Mouse (Mus musculus) CH12.LX (cell line): ENCODE results near the gene Slc26a1. TPM values are rescaled to one million over a fixed set of nuclear protein-coding genes. Genes with fewer than 3 reads are reported as not detected.

Experiments used
- DNase-seq: peaks from one replicate; pipeline ENCODE4 v3.0.0-alpha.2; 2013; ENCODE audit errors: extremely low read depth
- H3K27ac ChIP-seq: 2 replicates; pipeline ENCODE4 v1.5.1; 2012; ENCODE audit warnings: low read depth, mild to moderate bottlenecking, control low read depth, moderate library complexity; ENCODE audit not compliant: insufficient read depth
- H3K27me3 ChIP-seq: replicated peaks from 2 replicates; pipeline ENCODE3; 2012; ENCODE audit warnings: inconsistent platforms
- H3K36me3 ChIP-seq, 2 experiments: replicated peaks in 1 of 2; 2 replicates each; pipeline versions ENCODE3 to v1.6.1; 2012; ENCODE audit warnings: inconsistent platforms in 1 of 2, low read length in 1 of 2, mild to moderate bottlenecking in 1 of 2, mixed read lengths in 1 of 2, moderate library complexity in 1 of 2; ENCODE audit not compliant: control insufficient read depth in 1 of 2, insufficient read depth in 1 of 2
- H3K4me1 ChIP-seq, 2 experiments: 2 replicates each; pipeline ENCODE4 v1.6.1; 2012; ENCODE audit warnings: inconsistent platforms in 1 of 2, moderate library complexity in 1 of 2; ENCODE audit not compliant: insufficient read depth in 2 of 2, control insufficient read depth in 1 of 2
- H3K4me2 ChIP-seq: 2 replicates; pipeline ENCODE4 v1.6.1; 2012; ENCODE audit warnings: low read depth, mild to moderate bottlenecking, control low read depth; ENCODE audit not compliant: poor library complexity, insufficient read depth, severe bottlenecking
- H3K4me3 ChIP-seq, 3 experiments: fragments of 150-350 bp in 1 of 3; sonication (generic) in 1 of 3; replicated peaks in 1 of 3; 2 replicates each; pipeline versions ENCODE3 to v1.5.1; 2011 to 2012; ENCODE audit warnings: low read depth in 2 of 3, low read length in 2 of 3, mild to moderate bottlenecking in 2 of 3, moderate library complexity in 2 of 3, control low read depth in 1 of 3, improper control_type of control experiment in 1 of 3, inconsistent platforms in 1 of 3, mixed read lengths in 1 of 3; ENCODE audit not compliant: poor library complexity in 1 of 3
- H3K79me2 ChIP-seq: replicated peaks from 2 replicates; pipeline ENCODE4 v1.6.1; 2012; ENCODE audit warnings: mild to moderate bottlenecking, moderate library complexity; ENCODE audit not compliant: control insufficient read depth, poor library complexity, insufficient read depth, severe bottlenecking; ENCODE audit errors: extremely low read depth
- H3K9ac ChIP-seq: 2 replicates; pipeline ENCODE4 v1.6.1; 2012; ENCODE audit warnings: low read depth, mild to moderate bottlenecking, control low read depth, moderate library complexity; ENCODE audit not compliant: insufficient read depth
- H3K9me3 ChIP-seq: replicated peaks from 2 replicates; pipeline ENCODE3; 2012; ENCODE audit warnings: low read length, inconsistent platforms, mixed read lengths
- BHLHE40 ChIP-seq: IDR thresholded peaks from 2 replicates; pipeline ENCODE4 v1.6.1; 2011; ENCODE audit warnings: mild to moderate bottlenecking, low read depth, low read length, improper control_type of control experiment
- ELF1 ChIP-seq: IDR thresholded peaks from 2 replicates; pipeline ENCODE4 v1.6.1; 2014; ENCODE audit warnings: low read depth, mild to moderate bottlenecking, inconsistent platforms, low read length, improper control_type of control experiment
- ETS1 ChIP-seq: conservative IDR thresholded peaks from 2 replicates; pipeline ENCODE4 v1.6.1; 2012; ENCODE audit warnings: low read depth, mild to moderate bottlenecking, inconsistent platforms, low read length, improper control_type of control experiment, moderate library complexity
- GABPA ChIP-seq: IDR thresholded peaks from 2 replicates; pipeline ENCODE4 v1.6.1; 2012; ENCODE audit warnings: low read depth, low read length, improper control_type of control experiment, inconsistent platforms; ENCODE audit not compliant: insufficient replicate concordance
- HCFC1 ChIP-seq: IDR thresholded peaks from 2 replicates; pipeline ENCODE4 v1.6.1; 2012; ENCODE audit warnings: low read depth, mild to moderate bottlenecking, inconsistent platforms, low read length, improper control_type of control experiment
- JUN ChIP-seq: IDR thresholded peaks from 2 replicates; pipeline ENCODE4 v1.6.1; 2011; ENCODE audit warnings: low read depth, mild to moderate bottlenecking, low read length, improper control_type of control experiment, moderate library complexity; ENCODE audit not compliant: insufficient read depth
- JUND ChIP-seq: conservative IDR thresholded peaks from 2 replicates; pipeline ENCODE4 v1.6.1; 2011; ENCODE audit warnings: low read depth, low read length, improper control_type of control experiment
- KAT2A ChIP-seq: IDR thresholded peaks from 2 replicates; pipeline ENCODE4 v1.6.1; 2012; ENCODE audit warnings: low read length, improper control_type of control experiment, inconsistent platforms; ENCODE audit not compliant: insufficient replicate concordance
- MAFK ChIP-seq: IDR thresholded peaks from 2 replicates; pipeline ENCODE4 v1.6.1; 2011; ENCODE audit warnings: low read length, improper control_type of control experiment; ENCODE audit not compliant: insufficient replicate concordance
- MAX ChIP-seq: IDR thresholded peaks from 2 replicates; pipeline ENCODE4 v1.6.1; 2011; ENCODE audit warnings: low read length, improper control_type of control experiment
- MAZ ChIP-seq: IDR thresholded peaks from 2 replicates; pipeline ENCODE4 v1.6.1; 2012; ENCODE audit warnings: low read depth, mild to moderate bottlenecking, inconsistent platforms, low read length, improper control_type of control experiment, moderate library complexity
- MXI1 ChIP-seq: IDR thresholded peaks from 2 replicates; pipeline ENCODE4 v1.6.1; 2011; ENCODE audit warnings: mild to moderate bottlenecking, low read depth, low read length, improper control_type of control experiment
- NELFE ChIP-seq: IDR thresholded peaks from 2 replicates; pipeline ENCODE4 v1.6.1; 2011; ENCODE audit warnings: low read depth, low read length, improper control_type of control experiment
- RAD21 ChIP-seq: IDR thresholded peaks from 2 replicates; pipeline ENCODE4 v1.6.1; 2011; ENCODE audit warnings: low read depth, mild to moderate bottlenecking, low read length, improper control_type of control experiment, moderate library complexity
- RCOR1 ChIP-seq: conservative IDR thresholded peaks from 2 replicates; pipeline ENCODE4 v1.6.1; 2012; ENCODE audit warnings: low read depth, mild to moderate bottlenecking, inconsistent platforms, low read length, improper control_type of control experiment
- SIN3A ChIP-seq: IDR thresholded peaks from 2 replicates; pipeline ENCODE4 v1.6.1; 2012; ENCODE audit warnings: low read length, improper control_type of control experiment, inconsistent platforms
- TBP ChIP-seq: conservative IDR thresholded peaks from 2 replicates; pipeline ENCODE4 v1.6.1; 2011; ENCODE audit warnings: low read depth, low read length, improper control_type of control experiment
- TCF12 ChIP-seq: IDR thresholded peaks from 2 replicates; pipeline ENCODE4 v1.6.1; 2014; ENCODE audit warnings: low read depth, mild to moderate bottlenecking, inconsistent platforms, low read length, improper control_type of control experiment
- UBTF ChIP-seq: IDR thresholded peaks from 2 replicates; pipeline ENCODE4 v1.6.1; 2012; ENCODE audit warnings: low read depth, mild to moderate bottlenecking, inconsistent platforms, low read length, improper control_type of control experiment, moderate library complexity
- USF1 ChIP-seq: IDR thresholded peaks from 2 replicates; pipeline ENCODE4 v1.6.1; 2014; ENCODE audit warnings: low read depth, mild to moderate bottlenecking, inconsistent platforms, low read length, improper control_type of control experiment
- USF2 ChIP-seq: conservative IDR thresholded peaks from 2 replicates; pipeline ENCODE4 v1.6.1; 2011; ENCODE audit warnings: low read depth, low read length, improper control_type of control experiment
- ZC3H11A ChIP-seq: IDR thresholded peaks from 2 replicates; pipeline ENCODE4 v1.6.1; 2012; ENCODE audit warnings: low read depth, mild to moderate bottlenecking, inconsistent platforms, low read length, improper control_type of control experiment
- ZNF384 ChIP-seq: IDR thresholded peaks from 2 replicates; pipeline ENCODE4 v1.6.1; 2012; ENCODE audit warnings: low read depth, low read length, improper control_type of control experiment, inconsistent platforms
- dilution Hi-C: fragments of 300-500 bp; cut with MboI; formaldehyde crosslinking; loops from 2 replicates; pipeline ENCODE4 v1.14.3; 2020; ENCODE audit warnings: low sequenced_read_pairs; ENCODE audit not compliant: extremely low pct_unique_long_range_greater_than_20kb, extremely low pct_ligation_motif_present
- in situ Hi-C: fragments of 300-500 bp; cut with MboI; formaldehyde crosslinking; loops from 3 replicates; pipeline ENCODE4 v1.14.3; 2019; ENCODE audit warnings: low sequenced_read_pairs, low pct_ligation_motif_present, low pct_unique_long_range_greater_than_20kb, mixed read lengths
- polyA plus RNA-seq: library from polyadenylated mRNA; unstranded; fragments of >175 nt; gene quantifications from 2 replicates; pipeline ENCODE4 v1.2.1, GENCODE M21; 2012; ENCODE audit warnings: low read depth; ENCODE audit not compliant: insufficient read length
- total RNA-seq, 2 experiments: library from RNA; depleted of rRNA; stranded (reverse); fragments of 300-350 nt in 1 of 2; fragments of >200 nt in 1 of 2; gene quantifications; 2 replicates each; pipeline ENCODE4 v1.2.3; 2012 to 2014

Gene Slc26a1
- total and polyA plus RNA-seq, 3 experiments, result 0.07 to 0.08 TPM; not detected in 1

DNA sequence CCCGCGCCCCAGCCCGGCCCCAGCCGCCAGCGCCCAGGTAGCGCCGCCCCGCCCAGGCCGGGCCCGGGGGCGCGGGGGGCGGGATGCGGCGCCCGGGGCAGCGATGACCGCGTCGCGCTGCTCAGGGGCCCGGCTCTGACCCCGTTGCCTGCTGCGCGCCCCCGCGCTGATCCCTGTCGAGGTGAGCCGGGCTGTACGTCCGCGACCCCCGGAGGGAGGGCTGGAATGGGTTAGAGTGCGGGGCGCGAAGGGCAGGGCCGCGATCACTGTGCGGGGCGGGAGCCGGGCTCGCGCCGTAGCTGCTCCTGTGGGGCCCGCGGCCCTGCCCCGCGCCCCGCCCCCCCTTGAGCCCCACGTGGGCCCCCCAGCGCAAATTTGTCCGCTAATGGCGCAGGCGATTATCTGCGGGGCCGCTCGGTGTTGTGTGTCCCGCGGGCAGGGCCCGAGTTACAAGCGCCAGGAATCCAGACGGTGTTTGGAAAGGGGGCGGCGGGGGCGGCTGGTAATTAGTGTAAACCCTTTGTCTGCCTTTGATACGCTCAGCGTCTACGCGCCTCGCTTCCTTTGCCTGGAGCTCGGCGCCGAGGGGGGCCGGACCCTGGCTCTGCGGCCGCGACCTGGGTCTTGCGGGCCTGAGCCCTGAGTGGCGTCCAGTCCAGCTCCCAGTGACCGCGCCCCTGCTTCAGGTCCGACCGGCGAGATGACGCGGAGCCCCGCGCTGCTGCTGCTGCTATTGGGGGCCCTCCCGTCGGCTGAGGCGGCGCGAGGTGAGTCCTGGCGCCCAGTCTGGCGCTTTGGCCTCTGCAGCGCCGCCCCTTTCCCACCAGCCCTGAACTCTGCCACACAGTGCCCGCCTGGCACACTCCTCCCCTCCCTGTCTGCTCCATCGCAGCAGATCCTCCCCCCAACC lies 19.2 kb upstream of the Slc26a1 start:
- Histone ChIP-seq H3K27ac (no peak overlapping the region), H3K79me2 (no peaks in the 10 kb centered on the region), H3K36me3 (no peaks in the 10 kb centered on the region), H3K27me3 (peaks cover 54% of the 10 kb centered on the region), H3K4me2 (peak overlapping the region; percentile 78), H3K9me3 (peaks cover 7% of the 10 kb centered on the region), H3K4me1 (peaks cover 3 to 5% of the 10 kb centered on the region in 2 experiments; a peak in 2 of 4 replicates), H3K9ac (peak overlapping the region; percentile 14; the same call in 1 of the 2 replicates), H3K4me3 (peak overlapping the region in 2 of 3 experiments; percentile 41 to 55)
- DNase-seq, result no peak
- dilution Hi-C loops (no loop called here), in situ Hi-C loops (no loop called here)
- TF ChIP-seq TCF12 (no peak), GABPA (no peak), ZC3H11A (no peak), MAX (no peak), SIN3A (no peak), HCFC1 (no peak), ELF1 (no peak), TBP (no peak), RCOR1 (no peak), ETS1 (no peak), JUN (no peak), ZNF384 (no peak), JUND (no peak), UBTF (no peak), MAFK (no peak), KAT2A (no peak)

DNA sequence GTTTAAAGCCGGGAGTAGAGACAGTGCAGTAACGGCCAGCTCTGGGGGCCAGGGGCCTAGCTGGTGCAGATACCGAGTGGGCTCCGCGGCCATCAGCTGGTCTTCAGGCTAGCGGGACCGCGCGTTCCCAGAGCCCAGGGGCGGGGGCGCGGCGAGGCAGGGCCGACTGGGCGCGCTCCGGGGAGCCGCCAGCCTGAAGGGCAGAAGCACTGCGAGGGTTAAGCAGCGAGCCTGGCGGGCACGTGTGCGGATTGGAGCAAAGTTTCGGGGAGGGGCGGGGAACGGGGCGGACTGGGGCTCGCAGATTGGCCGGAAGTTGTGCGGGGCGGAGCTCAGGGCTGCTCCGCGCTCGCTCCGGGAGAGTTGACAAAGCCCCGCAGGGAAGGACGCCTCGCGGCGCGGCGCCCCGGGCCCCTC lies 18.5 kb upstream of the Slc26a1 start:
- Histone ChIP-seq H3K4me1 (peaks cover 3 to 5% of the 10 kb centered on the region in 2 experiments; a peak in 2 of 4 replicates), H3K36me3 (no peaks in the 10 kb centered on the region), H3K9ac (peak overlapping the region; percentile 10; the same call in 1 of the 2 replicates)
- dilution Hi-C loops, result no loop called here
- peak; percentile 85 for DNase-seq
- TF ChIP-seq MAX, result peak; percentile 55; the same call in 1 of the 2 replicates
- no peak for TF ChIP-seq RAD21
- TF ChIP-seq MXI1, result peak; percentile 54; the same call in 1 of the 2 replicates
- TF ChIP-seq ZNF384, result no peak
- peak; percentile 67 for TF ChIP-seq SIN3A
- peak; percentile 50 for TF ChIP-seq USF1
- no peak for TF ChIP-seq USF2
- 0 out of 2 replicates have a peak, but pooled peaks have one; percentile 37 for TF ChIP-seq MAZ
- TF ChIP-seq ELF1, result 0 out of 2 replicates have a peak, but pooled peaks have one; percentile 35
- peak; percentile 79 for TF ChIP-seq BHLHE40
- TF ChIP-seq NELFE, result no peak
- TF ChIP-seq, all 38 proteins: peak for 7
- Histone ChIP-seq H3K79me2 (no peaks in the 10 kb centered on the region), H3K27ac (no peak overlapping the region), H3K9me3 (peaks cover 7% of the 10 kb centered on the region), H3K4me3 (peak overlapping the region in 2 of 3 experiments; percentile 41 to 55), H3K27me3 (peaks cover 49% of the 10 kb centered on the region), H3K4me2 (peak overlapping the region; percentile 78)
- in situ Hi-C loops, result no loop called here
